Mouse (Mus musculus) liver, adult 2 months (tissue): Measurements from ENCODE around the gene Aup1.

Source experiments
- CTCF ChIP-seq: fragments of 200-500 bp; IDR thresholded peaks from 2 replicates; pipeline ENCODE4 v1.5.1; 2011; ENCODE audit warnings: low read depth, low read length, control low read depth
- POLR2A ChIP-seq: fragments of 200-500 bp; IDR thresholded peaks from 2 replicates; pipeline ENCODE4 v1.6.1; 2011; ENCODE audit warnings: low read length, control low read depth; ENCODE audit not compliant: insufficient read depth; ENCODE audit errors: extremely low read depth

- no peak for TF ChIP-seq CTCF
- TF ChIP-seq POLR2A, result no peak
These were observed 4.4 kb downstream of the Aup1 start for GRCm38 (mm10) chr6:83058725-83059124.
